In the genomic region with DNA sequence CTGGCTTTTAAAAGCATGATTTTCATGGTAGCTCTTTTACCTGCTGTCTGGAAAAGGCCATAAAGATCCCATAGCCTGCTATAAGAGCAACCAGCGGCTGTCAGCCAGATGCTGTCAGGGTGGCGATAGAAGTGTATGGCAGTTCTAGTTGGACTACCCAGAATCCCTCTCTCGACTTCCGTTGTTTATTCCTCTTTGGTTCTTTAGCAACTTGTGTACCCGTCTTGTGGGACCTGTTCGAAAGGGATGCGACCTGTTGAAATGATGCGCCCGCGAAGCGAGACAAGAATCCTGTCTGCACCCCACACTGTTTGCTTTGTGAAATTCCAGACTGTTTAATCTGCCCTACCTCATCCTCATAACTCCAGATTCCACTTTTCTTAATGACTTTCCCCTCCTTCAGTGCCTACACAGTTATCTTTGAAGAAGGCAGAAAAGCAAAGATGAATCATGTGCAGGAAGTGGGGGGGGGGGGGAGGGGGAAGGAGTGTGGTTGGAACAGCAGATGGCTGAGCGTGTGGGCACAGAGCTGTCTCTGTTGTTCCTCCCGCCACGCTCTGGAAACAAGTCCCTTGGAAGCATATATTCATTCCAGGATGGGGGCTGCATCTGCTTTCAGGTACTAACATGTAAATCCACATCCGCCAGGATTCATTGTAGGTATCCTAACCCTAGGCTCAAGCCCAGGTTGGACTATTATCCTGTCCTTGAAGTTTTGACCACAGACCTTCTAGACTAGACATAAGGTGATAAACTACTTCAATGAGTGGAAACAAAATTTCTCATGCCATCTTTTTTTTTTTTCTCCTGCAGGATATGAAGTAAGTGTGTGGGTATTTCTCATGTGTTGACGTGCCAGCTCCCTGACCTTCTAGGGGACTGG, we compare ENCODE assay signal across 8 mouse cellular contexts. TPM values are rescaled to one million over a fixed set of nuclear protein-coding genes. Genes with fewer than 3 reads are reported as not detected.
DNase-seq lines count a peak whose midpoint lies in the region; ATAC-seq lines count a peak whose summit lies in the region.

No protein-coding gene starts in this region.

- ATAC-seq in heart, embryonic 16.5 days (replicated peaks; ENCODE audit: extremely low read depth, insufficient read depth, low FRiP score), result peak; percentile 75

- H3K9me3 ChIP-seq in heart, embryonic 16.5 days (replicated peaks; ENCODE audit: control insufficient read depth, low read length), result no peaks in the 10 kb centered on the region

- peaks cover 12% of the 10 kb centered on the region for H3K4me1 ChIP-seq in heart, embryonic 16.5 days (ENCODE audit: control insufficient read depth, insufficient read depth, low read length)

- intact Hi-C loops in left cerebral cortex, postnatal 14 days (cut with DNase I), result loop anchor here (2.0 kb wide), 1 partner anchor 19 kb away; no protein-coding TSS in a partner anchor

- no peaks in the 10 kb centered on the region for H3K36me3 ChIP-seq in heart, embryonic 16.5 days (ENCODE audit: control insufficient read depth, insufficient read depth)
- no peaks in the 10 kb centered on the region for H3K36me3 ChIP-seq in macrophage (ENCODE audit: inconsistent target)

- no peak overlapping the region for H3K9ac ChIP-seq in heart, embryonic 16.5 days (ENCODE audit: low read length)

- H3K27me3 ChIP-seq in heart, embryonic 16.5 days (ENCODE audit: control insufficient read depth, insufficient read depth, low read length), result no peaks in the 10 kb centered on the region

- no peak overlapping the region for H3K4me3 ChIP-seq in heart, embryonic 16.5 days (ENCODE audit: low read length)
- peak overlapping the region; percentile 19; the same call in 1 of the 2 replicates for H3K4me3 ChIP-seq in macrophage (ENCODE audit: inconsistent target)

- H3K79me2 ChIP-seq in macrophage (ENCODE audit: inconsistent target), result no peaks in the 10 kb centered on the region

- peak; percentile 39 to 68 for DNase-seq in adrenal gland, adult (ENCODE audit: inconsistent age in 2 of 2, low spot score in 1 of 2)
- no peak for DNase-seq in adrenal gland, adult 2 months
- DNase-seq in left cerebral cortex, postnatal 14 days (ENCODE audit: low spot score in 2 of 2), result peak; percentile 67 to 69
- no peak for DNase-seq in left cerebral cortex, adult 11 months (ENCODE audit: low spot score)
- DNase-seq in thymus, postnatal 25 days, result peak; percentile 82
- DNase-seq in kidney, postnatal 10 days, result no peak

- H3K4me2 ChIP-seq in heart, embryonic 16.5 days (ENCODE audit: low read depth, low read length), result peak overlapping the region; percentile 26

- H3K27ac ChIP-seq in heart, embryonic 16.5 days (ENCODE audit: low read length), result peak overlapping the region; percentile 59
- H3K27ac ChIP-seq in macrophage, result peak overlapping the region; percentile 83

- 54% methylated on average over 16 of the region's 16 CpGs for WGBS in heart, embryonic 16.5 days
- WGBS in macrophage (ENCODE audit: missing documents), result 16% methylated on average over 16 of the region's 16 CpGs

RNA-seq across cellular contexts. Expression of a gene that starts 21.0 kb away (rescaled TPM):
- total RNA-seq in adrenal gland, adult 2 months (2021), result 100 to 1,000 TPM in 1 of 2 experiments, 10 to 100 TPM in 1; 70.4 to 146 TPM
- 105 TPM in 2 replicates for polyA plus RNA-seq in adrenal gland, adult 2 months (2012; rRNA removed)
- 100 to 1,000 TPM in 1 of 2 experiments, 10 to 100 TPM in 1; 88.7 to 113 TPM for total RNA-seq in left cerebral cortex, postnatal 14 days (2021)
- polyA plus RNA-seq in heart, embryonic 16.5 days (2015; fragmentation: Nextera tagmentation; extraction: Ambion mirVana), result 39.4 and 40.7 TPM in 2 replicates
- total RNA-seq in macrophage (2018; cell fraction: chromatin; rRNA removed), result 10 to 100 TPM in 5 of 26 experiments, 1 to 10 TPM in 18, under 1 TPM in 3; 0.54 to 35.4 (median 3.9) TPM
- 10 to 100 TPM in 15 of 26 experiments, 1 to 10 TPM in 11; 1.7 to 21.0 (median 10.7) TPM for total RNA-seq in macrophage (2018; cell fraction: cytosol; rRNA removed)
- 100 to 1,000 TPM in 1 of 26 experiments, 10 to 100 TPM in 6, 1 to 10 TPM in 19; 1.8 to 134 (median 8.0) TPM for total RNA-seq in macrophage (2018; cell fraction: nucleus; rRNA removed)
- polyA plus RNA-seq in macrophage (2018), result 5.0 to 150 TPM (median 6.0 TPM) in 3 replicates

Comparison
In these comparisons a context has a peak if more than half of its experiments do, and no peak if none do; other contexts are left out.
1. DNase-seq: peak in adrenal gland, adult (2 of 2), left cerebral cortex, postnatal 14 days (2 of 2) and thymus, postnatal 25 days (single experiment); none in adrenal gland, adult 2 months (single experiment), left cerebral cortex, adult 11 months (single experiment) and kidney, postnatal 10 days (single experiment).